Mouse (Mus musculus) ES-E14 (cell line): ENCODE measurements around the gene Faap20.

ENCODE experiments used
- HCFC1 ChIP-seq: IDR thresholded peaks from 2 replicates; pipeline ENCODE4 v1.6.1; 2012; ENCODE audit warnings: low read length, inconsistent platforms, borderline replicate concordance; ENCODE audit not compliant: insufficient read depth
- ZC3H11A ChIP-seq: IDR thresholded peaks from 2 replicates; pipeline ENCODE4 v1.6.1; 2012; ENCODE audit warnings: low read depth, mild to moderate bottlenecking, inconsistent platforms, low read length, borderline replicate concordance

GRCm38 (mm10) chr4:155282231-155282630, 32.6 kb downstream of the Faap20 start:
- TF ChIP-seq ZC3H11A (no peak), HCFC1 (no peak)
